Mouse (Mus musculus): ENCODE measurements around the gene Gm20683. TPM values are rescaled to one million over a fixed set of nuclear protein-coding genes. Genes with fewer than 3 reads are reported as not detected.

Gm20683 gene
- polyA plus RNA-seq (2014; fragmentation: Nextera tagmentation; extraction: Ambion mirVana): 1.2 and 1.9 TPM in 2 replicates

GRCm38 (mm10) chr17:25841117-25841880 is at the start of gene Gm20683:
Gm20683 (minus strand) TSS chr17:25841763.
- H3K4me2 ChIP-seq (ENCODE audit: low read length): no peak within 1 kb of the TSS
- H3K4me3 ChIP-seq (ENCODE audit: control insufficient read depth in 1 of 2, insufficient read depth in 1 of 2, low read depth in 1 of 2, low read length in 2 of 2): no peak within 1 kb of the TSS
- peaks cover 57% of the 10 kb centered on the region for H3K36me3 ChIP-seq (ENCODE audit: control insufficient read depth, insufficient read depth, low read length)
- H3K9me3 ChIP-seq (ENCODE audit: control insufficient read depth, low read length): no peaks in the 10 kb centered on the region
- H3K9ac ChIP-seq (ENCODE audit: low read length): no peak within 1 kb of the TSS
- H3K27me3 ChIP-seq (ENCODE audit: control insufficient read depth, insufficient read depth, low read length): no peaks in the 10 kb centered on the region
- no peak within 1 kb of the TSS for H3K27ac ChIP-seq (replicated peaks in 1 of 2; ENCODE audit: control insufficient read depth in 1 of 2, insufficient read depth in 1 of 2, low read depth in 2 of 2, low read length in 2 of 2)
- 92% methylated on average over 22 of the region's 22 CpGs for WGBS
- ATAC-seq (ENCODE audit: insufficient number of reproducible peaks, insufficient read depth, low FRiP score, low read depth): no peak
- peaks cover 17 to 32% of the 10 kb centered on the region in 2 experiments for H3K4me1 ChIP-seq (ENCODE audit: control insufficient read depth in 2 of 2, insufficient read depth in 2 of 2, low read length in 2 of 2)

GRCm38 (mm10) chr17:25888837-25889236 is 47.3 kb upstream of the Gm20683 start:
- Histone ChIP-seq H3K36me3 (ENCODE audit: control insufficient read depth, insufficient read depth, low read length) (peaks cover 51% of the 10 kb centered on the region), H3K9ac (ENCODE audit: low read length) (no peak overlapping the region), H3K9me3 (ENCODE audit: control insufficient read depth, low read length) (no peaks in the 10 kb centered on the region), H3K4me1 (ENCODE audit: control insufficient read depth in 2 of 2, insufficient read depth in 2 of 2, low read length in 2 of 2) (no peaks in the 10 kb centered on the region), H3K27me3 (ENCODE audit: control insufficient read depth, insufficient read depth, low read length) (no peaks in the 10 kb centered on the region), H3K27ac (replicated peaks in 1 of 2; ENCODE audit: control insufficient read depth in 1 of 2, insufficient read depth in 1 of 2, low read depth in 2 of 2, low read length in 2 of 2) (no peak overlapping the region), H3K4me3 (ENCODE audit: control insufficient read depth in 1 of 2, insufficient read depth in 1 of 2, low read depth in 1 of 2, low read length in 2 of 2) (no peak overlapping the region), H3K4me2 (ENCODE audit: low read length) (no peak overlapping the region)
- WGBS: 79% methylated on average over 3 of the region's 3 CpGs
- ATAC-seq (ENCODE audit: insufficient number of reproducible peaks, insufficient read depth, low FRiP score, low read depth): no peak

GRCm38 (mm10) chr17:25887467-25887866 is 45.9 kb upstream of the Gm20683 start:
- H3K36me3 ChIP-seq (ENCODE audit: control insufficient read depth, insufficient read depth, low read length): peaks cover 64% of the 10 kb centered on the region
- WGBS: 78% methylated on average over 10 of the region's 10 CpGs
- H3K27me3 ChIP-seq (ENCODE audit: control insufficient read depth, insufficient read depth, low read length): no peaks in the 10 kb centered on the region
- H3K4me1 ChIP-seq (ENCODE audit: control insufficient read depth in 2 of 2, insufficient read depth in 2 of 2, low read length in 2 of 2): no peaks in the 10 kb centered on the region
- no peak for ATAC-seq (ENCODE audit: insufficient number of reproducible peaks, insufficient read depth, low FRiP score, low read depth)
- no peaks in the 10 kb centered on the region for H3K9me3 ChIP-seq (ENCODE audit: control insufficient read depth, low read length)
- no peak overlapping the region for H3K4me2 ChIP-seq (ENCODE audit: low read length)
- no peak overlapping the region for H3K9ac ChIP-seq (ENCODE audit: low read length)
- no peak overlapping the region for H3K27ac ChIP-seq (replicated peaks in 1 of 2; ENCODE audit: control insufficient read depth in 1 of 2, insufficient read depth in 1 of 2, low read depth in 2 of 2, low read length in 2 of 2)
- H3K4me3 ChIP-seq (ENCODE audit: control insufficient read depth in 1 of 2, insufficient read depth in 1 of 2, low read depth in 1 of 2, low read length in 2 of 2): no peak overlapping the region

GRCm38 (mm10) chr17:25886806-25887205 is 45.2 kb upstream of the Gm20683 start:
- no peak overlapping the region for H3K4me3 ChIP-seq (ENCODE audit: control insufficient read depth in 1 of 2, insufficient read depth in 1 of 2, low read depth in 1 of 2, low read length in 2 of 2)
- no peak overlapping the region for H3K27ac ChIP-seq (replicated peaks in 1 of 2; ENCODE audit: control insufficient read depth in 1 of 2, insufficient read depth in 1 of 2, low read depth in 2 of 2, low read length in 2 of 2)
- no peak overlapping the region for H3K4me2 ChIP-seq (ENCODE audit: low read length)
- no peaks in the 10 kb centered on the region for H3K4me1 ChIP-seq (ENCODE audit: control insufficient read depth in 2 of 2, insufficient read depth in 2 of 2, low read length in 2 of 2)
- H3K36me3 ChIP-seq (ENCODE audit: control insufficient read depth, insufficient read depth, low read length): peaks cover 64% of the 10 kb centered on the region
- no peak overlapping the region for H3K9ac ChIP-seq (ENCODE audit: low read length)
- ATAC-seq (ENCODE audit: insufficient number of reproducible peaks, insufficient read depth, low FRiP score, low read depth): no peak
- H3K9me3 ChIP-seq (ENCODE audit: control insufficient read depth, low read length): no peaks in the 10 kb centered on the region
- no peaks in the 10 kb centered on the region for H3K27me3 ChIP-seq (ENCODE audit: control insufficient read depth, insufficient read depth, low read length)

- peaks cover 2 to 7% of the 10 kb centered on the region in 2 experiments; a peak in 2 of 4 replicates for H3K4me1 ChIP-seq (ENCODE audit: control insufficient read depth in 2 of 2, insufficient read depth in 2 of 2, low read length in 2 of 2)
- H3K27ac ChIP-seq (replicated peaks in 1 of 2; ENCODE audit: control insufficient read depth in 1 of 2, insufficient read depth in 1 of 2, low read depth in 2 of 2, low read length in 2 of 2): no peak overlapping the region
- H3K9me3 ChIP-seq (ENCODE audit: control insufficient read depth, low read length): no peaks in the 10 kb centered on the region
- H3K36me3 ChIP-seq (ENCODE audit: control insufficient read depth, insufficient read depth, low read length): peaks cover 57% of the 10 kb centered on the region
- ATAC-seq (ENCODE audit: insufficient number of reproducible peaks, insufficient read depth, low FRiP score, low read depth): no peak
- no peak overlapping the region for H3K9ac ChIP-seq (ENCODE audit: low read length)
- no peaks in the 10 kb centered on the region for H3K27me3 ChIP-seq (ENCODE audit: control insufficient read depth, insufficient read depth, low read length)
- no peak overlapping the region for H3K4me2 ChIP-seq (ENCODE audit: low read length)
- WGBS: 60% methylated on average over 4 of the region's 4 CpGs
- H3K4me3 ChIP-seq (ENCODE audit: control insufficient read depth in 1 of 2, insufficient read depth in 1 of 2, low read depth in 1 of 2, low read length in 2 of 2): no peak overlapping the region
Observed at GRCm38 (mm10) chr17:25885636-25886035, 44.1 kb upstream of the Gm20683 start.

- H3K36me3 ChIP-seq (ENCODE audit: control insufficient read depth, insufficient read depth, low read length): peaks cover 44% of the 10 kb centered on the region
- H3K4me1 ChIP-seq (ENCODE audit: control insufficient read depth in 2 of 2, insufficient read depth in 2 of 2, low read length in 2 of 2): peaks cover 2 to 7% of the 10 kb centered on the region in 2 experiments; a peak in 2 of 4 replicates
- H3K4me2 ChIP-seq (ENCODE audit: low read length): no peak overlapping the region
- 92% methylated on average over 3 of the region's 3 CpGs for WGBS
- no peak overlapping the region for H3K9ac ChIP-seq (ENCODE audit: low read length)
- no peak overlapping the region for H3K27ac ChIP-seq (replicated peaks in 1 of 2; ENCODE audit: control insufficient read depth in 1 of 2, insufficient read depth in 1 of 2, low read depth in 2 of 2, low read length in 2 of 2)
- H3K9me3 ChIP-seq (ENCODE audit: control insufficient read depth, low read length): no peaks in the 10 kb centered on the region
- ATAC-seq (ENCODE audit: insufficient number of reproducible peaks, insufficient read depth, low FRiP score, low read depth): no peak
- no peak overlapping the region for H3K4me3 ChIP-seq (ENCODE audit: control insufficient read depth in 1 of 2, insufficient read depth in 1 of 2, low read depth in 1 of 2, low read length in 2 of 2)
- no peaks in the 10 kb centered on the region for H3K27me3 ChIP-seq (ENCODE audit: control insufficient read depth, insufficient read depth, low read length)
Observed at GRCm38 (mm10) chr17:25883824-25884223, 42.3 kb upstream of the Gm20683 start.

GRCm38 (mm10) chr17:25883268-25883667 is 41.7 kb upstream of the Gm20683 start:
- 86% methylated on average over 8 of the region's 8 CpGs for WGBS
- ATAC-seq (ENCODE audit: insufficient number of reproducible peaks, insufficient read depth, low FRiP score, low read depth): no peak
- H3K27ac ChIP-seq (replicated peaks in 1 of 2; ENCODE audit: control insufficient read depth in 1 of 2, insufficient read depth in 1 of 2, low read depth in 2 of 2, low read length in 2 of 2): no peak overlapping the region
- H3K9ac ChIP-seq (ENCODE audit: low read length): no peak overlapping the region
- H3K9me3 ChIP-seq (ENCODE audit: control insufficient read depth, low read length): no peaks in the 10 kb centered on the region
- no peak overlapping the region for H3K4me2 ChIP-seq (ENCODE audit: low read length)
- no peaks in the 10 kb centered on the region for H3K27me3 ChIP-seq (ENCODE audit: control insufficient read depth, insufficient read depth, low read length)
- peaks cover 43% of the 10 kb centered on the region for H3K36me3 ChIP-seq (ENCODE audit: control insufficient read depth, insufficient read depth, low read length)
- H3K4me1 ChIP-seq (ENCODE audit: control insufficient read depth in 2 of 2, insufficient read depth in 2 of 2, low read length in 2 of 2): peaks cover 2 to 7% of the 10 kb centered on the region in 2 experiments; a peak in 2 of 4 replicates
- no peak overlapping the region for H3K4me3 ChIP-seq (ENCODE audit: control insufficient read depth in 1 of 2, insufficient read depth in 1 of 2, low read depth in 1 of 2, low read length in 2 of 2)
